Mouse (Mus musculus) brain, embryonic 14.5 days (tissue): ENCODE data around the gene Anapc11. TPM values are rescaled to one million over a fixed set of nuclear protein-coding genes. Genes with fewer than 3 reads are reported as not detected.
A peak's percentile ranks its signal among the peaks of the same experiment; 100 is the strongest.
"Not testable (repeated sequence)": the region's sequence is repeated elsewhere in the genome, so short reads cannot be mapped to it uniquely, and the experiment has no call there.

Experiments
- DNase-seq: peaks from one replicate; pipeline ENCODE4 v3.0.0-alpha.2; 2011; ENCODE audit warnings: low read depth
- CTCF ChIP-seq: fragments of 200-500 bp; IDR thresholded peaks from 2 replicates; pipeline ENCODE4 v1.5.1; 2012; ENCODE audit warnings: inconsistent platforms, mild to moderate bottlenecking, moderate library complexity, borderline replicate concordance; ENCODE audit not compliant: insufficient read depth, insufficient read length; ENCODE audit errors: extremely low read depth
- POLR2A ChIP-seq: fragments of 200-500 bp; IDR thresholded peaks from 2 replicates; pipeline ENCODE4 v1.6.1; 2012; ENCODE audit warnings: mild to moderate bottlenecking, inconsistent platforms, borderline replicate concordance; ENCODE audit not compliant: poor library complexity, insufficient read depth, insufficient read length, severe bottlenecking; ENCODE audit errors: extremely low read depth
- polyA plus RNA-seq: library from polyadenylated mRNA; depleted of rRNA; stranded (reverse); fragments of >200 nt; gene quantifications from 2 replicates; pipeline ENCODE4 v1.2.3, GENCODE M21; 2012; rRNA removed

Gene Anapc11
- 175 and 222 TPM in 2 replicates for polyA plus RNA-seq

GRCm38 (mm10) chr11:120598283-120598989, at the start of gene Anapc11, which contains the start of gene Alyref:
Gene Anapc11, plus strand, starts transcription at chr11:120598421.
Gene Alyref, minus strand, starts transcription at chr11:120598365.
- TF ChIP-seq POLR2A: no peak; the same call in none of the 2 replicates
- no peak for TF ChIP-seq CTCF
- DNase-seq: peak; percentile 99

- TF ChIP-seq CTCF: no peak
- no peak for TF ChIP-seq POLR2A
- DNase-seq: no peak
Measured at GRCm38 (mm10) chr11:120548786-120549167, 49.4 kb upstream of the Anapc11 start.

- peak; percentile 96 for DNase-seq
- peak; percentile 61; the same call in 1 of the 2 replicates for TF ChIP-seq POLR2A
- no peak for TF ChIP-seq CTCF
Measured at GRCm38 (mm10) chr11:120549168-120549945, 48.9 kb upstream of the Anapc11 start, which contains the start of gene Mcrip1. Gene Mcrip1, minus strand, starts transcription at chr11:120549727.

- no peak for DNase-seq
Measured at GRCm38 (mm10) chr11:120549986-120550809, 48.0 kb upstream of the Anapc11 start.

GRCm38 (mm10) chr11:120550810-120551440, 47.3 kb upstream of the Anapc11 start, which contains the start of gene Ppp1r27:
Gene Ppp1r27, minus strand, starts transcription at chr11:120551132.
- TF ChIP-seq CTCF (no peak), POLR2A (no peak)
- DNase-seq: no peak

More at GRCm38 (mm10) chr11:120549986-120550809, 48.0 kb upstream of the Anapc11 start:
- TF ChIP-seq POLR2A (no peak), CTCF (no peak)

GRCm38 (mm10) chr11:120552736-120553135, 45.5 kb upstream of the Anapc11 start:
- no peak for DNase-seq
- TF ChIP-seq POLR2A: no peak
- TF ChIP-seq CTCF: no peak

GRCm38 (mm10) chr11:120554834-120555233, 43.4 kb upstream of the Anapc11 start:
- no peak for TF ChIP-seq CTCF
- TF ChIP-seq POLR2A: no peak
- no peak for DNase-seq

GRCm38 (mm10) chr11:120555260-120555659, 43.0 kb upstream of the Anapc11 start:
- no peak for DNase-seq
- no peak for TF ChIP-seq CTCF
- no peak for TF ChIP-seq POLR2A

- DNase-seq: not testable (repeated sequence)
Measured at GRCm38 (mm10) chr11:120558843-120559242, 39.4 kb upstream of the Anapc11 start.

GRCm38 (mm10) chr11:120560952-120561728, 37.1 kb upstream of the Anapc11 start:
- no peak for TF ChIP-seq POLR2A
- TF ChIP-seq CTCF: no peak
- no peak for DNase-seq
